Mouse (Mus musculus) naive thymus-derived CD4-positive, alpha-beta T cell, adult 5 months (primary cell): ENCODE results near the gene Olfr715. TPM values are rescaled to one million over a fixed set of nuclear protein-coding genes. Genes with fewer than 3 reads are reported as not detected.

Experiments
- polyA plus RNA-seq: library from polyadenylated mRNA; unstranded; fragments of 100-300 nt; shearing (Covaris generic); gene quantifications from one replicate; pipeline ENCODE4 v1.2.1, GENCODE M21; 2017

The Olfr715 gene
- polyA plus RNA-seq, result not detected

DNA sequence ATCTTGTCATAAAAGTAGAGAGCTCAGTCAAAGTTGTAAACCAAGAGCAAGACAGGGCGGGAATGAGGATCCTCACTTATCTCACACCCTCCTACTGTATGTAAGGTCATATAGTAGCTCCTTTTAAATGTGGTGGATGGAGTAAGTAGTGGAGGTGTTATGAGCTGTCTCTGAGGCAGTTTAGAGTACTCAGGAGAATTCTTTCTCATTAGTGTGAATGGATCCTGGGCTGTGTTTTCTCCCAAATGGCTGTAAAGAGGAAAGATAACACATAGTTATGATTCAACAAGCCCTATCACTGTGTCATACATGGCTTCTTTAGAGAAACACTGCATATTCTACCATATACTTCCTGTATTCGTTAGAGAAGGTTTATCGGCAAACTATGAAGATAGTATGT is at the start of gene Olfr715:
Gene Olfr715, minus strand, starts transcription at position 101 of the 400 bp plus-strand sequence.

GRCm38 (mm10) chr7:107166690-107167089 is 35.8 kb upstream of the Olfr715 start, which contains the start of gene Nlrp14:
Gene Nlrp14, plus strand, starts transcription at chr7:107166990.

DNA sequence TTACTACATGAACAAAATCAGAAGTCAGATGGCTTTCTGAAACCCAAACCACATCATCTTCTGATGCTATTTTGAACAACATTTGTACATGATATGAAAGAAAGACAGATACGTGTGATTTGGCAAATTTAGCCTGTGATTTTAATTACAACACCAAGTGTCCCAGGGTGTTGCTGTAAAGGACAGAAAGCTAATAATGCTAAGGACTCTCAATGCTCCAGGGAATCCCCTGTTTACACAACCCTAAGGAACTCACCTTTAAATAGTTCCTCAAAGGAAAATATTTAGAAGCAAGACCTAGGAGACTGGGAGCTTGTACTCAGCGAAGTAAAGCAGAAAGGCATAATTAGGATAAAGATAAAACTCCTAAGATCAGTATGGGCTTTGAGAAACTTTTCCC is 7.1 kb upstream of the Olfr715 start, which contains the start of gene Olfr716:
Gene Olfr716, plus strand, starts transcription at position 301 of the 400 bp plus-strand sequence.

GRCm38 (mm10) chr7:107110269-107110668 is 20.6 kb downstream of the Olfr715 start, which contains the start of gene Olfr715b:
Gene Olfr715b, minus strand, starts transcription at chr7:107110369.

GRCm38 (mm10) chr7:107092920-107093319 is 38.0 kb downstream of the Olfr715 start, which contains the start of gene Olfr17:
Gene Olfr17, plus strand, starts transcription at chr7:107093220.

Other genes starting within 250 kb of the Olfr715 start
- gene Olfr706, start 242.9 kb downstream of the Olfr715 start, polyA plus RNA-seq, result not detected
- gene Olfr707, start 229.8 kb downstream of the Olfr715 start, polyA plus RNA-seq, result not detected
- not detected for gene Olfr1532-ps1, start 223.1 kb downstream of the Olfr715 start, polyA plus RNA-seq
- not detected for gene Olfr709-ps1, start 198.9 kb downstream of the Olfr715 start, polyA plus RNA-seq
- not detected for gene Olfr710, start 182.8 kb downstream of the Olfr715 start, polyA plus RNA-seq
- gene Olfr6, start 167.1 kb downstream of the Olfr715 start, polyA plus RNA-seq, result not detected
- gene Olfr711, start 155.6 kb downstream of the Olfr715 start, polyA plus RNA-seq, result not detected
- not detected for gene Olfr2, start 125.0 kb downstream of the Olfr715 start, polyA plus RNA-seq
- not detected for gene Olfr713, start 99.9 kb downstream of the Olfr715 start, polyA plus RNA-seq
- not detected for gene Olfr714, start 60.1 kb downstream of the Olfr715 start, polyA plus RNA-seq
- not detected for gene Olfr17, start 37.9 kb downstream of the Olfr715 start, polyA plus RNA-seq
- 0.14 TPM for gene Olfr715b, start 20.7 kb downstream of the Olfr715 start, polyA plus RNA-seq
- not detected for gene Olfr716, start 7.2 kb upstream of the Olfr715 start, polyA plus RNA-seq
- gene Nlrp14, start 35.9 kb upstream of the Olfr715 start, polyA plus RNA-seq, result not detected
- gene Rbmxl2, start 78.4 kb upstream of the Olfr715 start, polyA plus RNA-seq, result not detected
- gene Syt9, start 239.6 kb upstream of the Olfr715 start, polyA plus RNA-seq, result not detected